Mouse (Mus musculus) MEL-GATA-1-ER (cell line): Measurements from ENCODE around the gene Slc23a2.

ENCODE experiments used
- DNase-seq: peaks from one replicate; pipeline ENCODE4 v3.0.0-alpha.2; 2012; ENCODE audit warnings: low read depth; ENCODE audit errors: extremely low read depth

Gene Slc23a2

DNA sequence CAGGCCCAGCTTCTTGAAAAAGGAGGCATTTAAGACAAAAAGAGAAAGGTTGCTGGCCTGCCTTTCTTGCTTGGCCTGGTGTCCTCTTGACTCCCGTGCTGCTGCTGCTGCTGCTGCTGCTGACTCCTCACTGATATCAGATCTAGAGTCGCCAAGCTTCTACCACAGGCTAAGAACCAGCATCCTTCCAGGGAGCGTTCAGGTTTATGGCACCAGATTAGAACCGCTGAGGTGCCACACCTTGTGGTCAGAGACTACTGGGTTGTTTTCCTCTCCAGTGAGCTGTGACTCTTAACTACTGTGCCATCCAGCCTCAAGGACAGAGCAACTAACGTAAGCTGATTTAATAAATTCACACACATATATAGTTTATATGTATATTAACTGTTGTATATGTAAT lies 93.1 kb downstream of the Slc23a2 start:
- no peak for DNase-seq

DNA sequence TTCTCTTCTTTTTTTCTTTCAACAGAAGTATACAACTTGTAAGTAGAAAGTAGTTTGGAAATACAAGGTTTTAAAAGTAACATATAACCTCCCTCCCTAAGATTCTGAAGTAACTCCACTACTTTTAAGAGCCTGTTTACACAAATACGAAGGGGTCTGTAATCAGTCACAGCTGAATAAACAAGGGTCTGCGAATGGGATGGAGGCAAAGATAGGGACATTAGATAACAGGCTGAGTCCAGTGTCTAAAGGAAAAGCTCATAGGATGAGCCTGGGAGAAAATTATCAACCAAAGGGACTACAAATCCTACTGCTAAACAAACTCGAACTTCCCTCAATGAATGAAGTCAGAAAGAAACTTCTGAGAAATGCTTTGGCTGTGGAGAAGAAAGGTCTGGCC lies 95.0 kb downstream of the Slc23a2 start:
- no peak for DNase-seq

DNA sequence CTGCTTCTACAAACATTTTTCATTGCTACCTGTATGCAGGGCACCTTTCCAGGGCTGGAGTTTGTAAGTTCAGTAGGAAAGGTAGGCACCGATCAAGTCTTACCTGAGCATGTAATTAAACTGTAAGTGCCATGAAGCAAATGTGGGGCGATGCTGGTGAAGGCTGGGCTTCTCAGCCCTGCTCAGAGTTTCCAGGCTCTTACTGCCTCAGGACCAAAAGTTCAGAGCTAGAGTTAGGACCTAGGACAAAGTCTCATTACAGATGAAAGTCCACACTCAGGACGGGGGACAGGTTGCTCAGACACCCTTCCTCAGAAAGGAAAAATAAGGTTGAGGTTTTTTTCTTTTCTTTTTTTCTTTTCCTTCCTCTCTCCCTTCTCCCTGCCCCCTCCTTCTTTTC lies 95.4 kb downstream of the Slc23a2 start:
- DNase-seq, result no peak

DNA sequence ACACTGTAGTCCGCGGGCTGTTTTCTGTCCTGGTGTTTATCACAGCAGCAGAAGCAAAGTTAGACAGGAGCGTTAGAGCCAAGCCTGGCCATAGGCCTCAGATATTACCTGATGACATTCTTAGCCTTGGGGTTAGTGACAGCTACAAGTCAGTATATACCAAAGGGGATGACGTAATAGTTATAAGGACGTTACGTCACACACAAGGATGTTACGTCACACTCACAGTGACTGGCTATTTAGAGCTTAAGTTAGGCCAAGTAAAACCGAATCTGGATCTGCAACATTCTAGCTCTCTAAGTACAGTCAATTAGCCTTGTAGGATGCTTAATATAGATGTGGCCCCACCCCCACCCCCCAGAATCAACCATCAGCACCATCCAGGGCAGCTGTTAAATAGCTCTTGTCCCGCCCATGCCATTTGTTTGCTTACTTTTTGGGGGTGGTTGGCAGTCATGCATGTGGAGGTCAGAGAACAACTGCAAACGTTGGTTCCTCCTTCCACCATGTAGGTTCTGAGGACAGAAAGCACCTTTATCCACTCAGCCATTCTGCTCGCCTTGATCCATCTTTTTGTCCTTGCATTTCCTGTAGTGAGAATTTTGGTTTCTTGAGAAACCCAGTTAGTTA lies 96.7 kb downstream of the Slc23a2 start:
- no peak for DNase-seq

DNA sequence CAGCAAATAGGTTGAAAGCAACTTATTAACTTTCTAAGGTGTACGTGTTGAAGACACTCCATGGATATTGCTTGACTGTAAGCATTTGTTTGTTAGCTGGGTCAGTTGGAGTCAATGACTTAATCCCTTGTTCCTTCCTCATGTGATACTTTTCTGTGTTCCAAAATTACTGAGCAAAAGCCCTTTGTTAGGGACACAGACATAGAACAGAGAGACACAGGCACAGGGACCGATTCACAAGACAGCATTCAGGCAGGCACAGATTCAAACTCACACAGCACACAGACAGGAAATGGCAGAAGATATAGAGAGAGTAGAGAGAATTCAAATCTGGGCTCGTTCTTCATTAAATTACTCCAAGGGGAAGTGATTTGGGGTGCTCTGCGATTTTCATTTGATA lies 97.5 kb downstream of the Slc23a2 start:
- no peak for DNase-seq

DNA sequence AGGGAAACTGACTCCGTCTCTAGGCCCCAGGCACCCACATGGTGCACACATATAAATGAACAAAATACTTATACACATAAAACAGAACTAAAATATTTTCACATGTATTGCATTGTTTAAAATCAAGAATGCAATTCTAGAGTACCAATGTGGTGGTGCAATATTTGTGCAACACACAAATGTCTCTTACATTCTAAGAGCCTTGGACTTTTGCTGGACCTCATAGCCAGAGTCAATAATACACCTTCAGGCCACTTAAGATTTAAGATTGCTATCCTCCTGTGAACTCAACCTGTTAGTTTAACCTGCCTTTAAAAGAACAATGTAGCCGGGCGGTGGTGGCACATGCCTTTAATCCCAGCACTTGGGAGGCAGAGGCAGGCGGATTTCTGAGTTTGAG lies 98.2 kb downstream of the Slc23a2 start:
- no peak for DNase-seq

DNA sequence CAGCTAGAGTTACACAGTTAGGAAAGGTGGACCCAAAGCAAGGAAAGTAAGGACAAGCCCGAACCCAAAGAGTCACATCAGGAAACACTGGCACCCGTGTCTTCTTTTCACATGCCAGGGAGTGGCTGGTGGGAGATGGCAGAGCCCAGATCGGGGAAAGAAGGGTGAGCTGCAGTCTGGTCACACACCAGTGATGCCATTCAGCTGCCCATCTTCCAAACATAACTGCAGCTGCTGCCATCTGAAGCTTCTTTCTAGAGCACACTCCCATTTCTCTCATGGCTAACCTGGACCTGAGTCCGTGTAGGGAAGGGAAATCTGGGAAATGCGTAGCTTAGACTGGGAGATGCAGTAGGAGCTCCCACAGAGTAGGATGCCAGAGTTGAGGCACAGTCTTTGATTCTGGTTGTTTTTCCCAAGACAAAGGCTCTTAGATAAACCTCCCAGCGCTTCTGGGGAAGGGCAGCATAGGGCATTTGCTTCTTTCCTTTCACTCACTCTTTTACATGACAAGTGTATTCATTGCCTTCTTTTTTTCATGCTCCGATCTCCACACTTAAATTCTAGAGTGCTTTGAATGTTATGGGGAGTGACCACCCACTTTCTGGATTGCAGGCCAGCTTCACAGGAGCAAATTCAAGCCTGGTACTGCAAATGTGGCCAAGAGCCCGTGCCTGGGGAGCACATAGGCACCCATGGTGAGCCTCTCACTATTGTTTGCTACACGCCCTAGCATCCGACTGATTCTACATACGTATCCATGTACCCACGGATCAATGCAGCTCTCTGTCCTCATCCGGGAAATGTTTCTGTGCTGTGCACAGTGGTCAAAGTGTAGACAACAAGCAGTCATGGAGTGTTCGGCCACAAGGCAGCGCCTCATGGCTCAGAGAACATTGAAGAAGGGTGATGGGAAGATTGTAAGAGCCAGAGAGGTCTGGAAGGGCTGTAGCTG lies 100.3 kb downstream of the Slc23a2 start:
- DNase-seq, result no peak

DNA sequence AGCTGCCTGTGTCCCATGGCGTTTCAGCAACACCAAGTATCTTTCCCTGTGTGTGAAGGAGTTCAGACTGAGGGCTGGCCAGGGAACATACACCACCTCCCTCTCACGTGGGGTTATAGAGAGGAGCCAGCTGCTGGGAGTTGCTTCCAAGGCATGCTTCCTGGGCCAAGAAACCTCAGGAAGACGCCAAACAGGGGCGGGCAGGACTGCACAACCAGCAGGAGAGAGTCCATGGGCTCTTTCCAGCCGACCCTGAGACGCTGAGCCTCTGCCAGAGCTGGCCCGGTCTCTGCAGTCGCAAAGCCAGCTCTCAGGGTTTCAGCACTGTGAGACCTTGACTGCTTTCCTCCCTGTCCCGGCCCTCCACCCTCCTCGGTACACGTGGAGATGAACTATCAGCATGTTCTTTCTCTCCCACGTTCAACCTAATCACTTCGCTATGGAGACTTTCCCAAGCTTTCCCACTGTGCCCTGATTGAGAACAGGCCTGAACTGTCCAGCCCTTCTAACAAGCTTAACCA lies 101.7 kb downstream of the Slc23a2 start:
- DNase-seq, result no peak

DNA sequence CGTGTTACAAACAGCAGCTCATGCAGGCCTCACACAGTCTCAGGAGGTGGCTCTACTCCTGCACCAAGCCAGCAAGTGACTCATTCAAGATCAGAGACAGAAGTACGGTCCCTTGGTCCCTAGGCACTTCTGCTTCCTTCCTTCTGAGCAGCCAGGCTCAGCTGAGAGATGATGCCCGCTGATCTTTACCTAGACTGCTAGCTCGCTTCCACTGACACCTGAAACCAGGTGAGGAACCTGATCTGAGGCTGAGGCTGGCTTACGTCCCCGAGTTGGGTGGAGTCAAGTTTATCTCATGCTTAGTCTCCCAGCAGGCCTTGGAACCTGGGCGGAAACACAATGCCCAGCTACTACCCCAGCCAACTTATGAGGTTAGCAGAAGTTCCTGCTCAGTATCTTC lies 105.0 kb downstream of the Slc23a2 start:
- no peak for DNase-seq

DNA sequence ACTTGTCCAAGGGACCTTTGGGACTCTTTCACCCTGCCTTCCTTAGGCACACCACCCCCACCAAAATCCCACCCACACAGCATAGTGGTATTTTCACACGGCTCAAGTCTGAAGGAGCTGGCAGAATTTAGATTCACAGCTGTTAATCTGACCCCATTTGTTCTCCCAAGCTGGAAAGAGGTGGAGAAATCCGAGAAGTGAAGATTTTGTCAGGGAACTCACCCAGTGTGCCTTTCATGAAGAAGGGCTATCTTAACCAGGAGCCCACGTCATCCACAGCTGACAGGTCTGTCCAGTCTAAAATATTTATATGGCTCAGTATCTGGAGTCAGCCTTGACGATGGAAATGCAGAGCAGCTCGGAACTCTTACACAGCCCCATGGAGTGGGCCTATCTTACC lies 108.6 kb downstream of the Slc23a2 start:
- DNase-seq, result no peak

DNA sequence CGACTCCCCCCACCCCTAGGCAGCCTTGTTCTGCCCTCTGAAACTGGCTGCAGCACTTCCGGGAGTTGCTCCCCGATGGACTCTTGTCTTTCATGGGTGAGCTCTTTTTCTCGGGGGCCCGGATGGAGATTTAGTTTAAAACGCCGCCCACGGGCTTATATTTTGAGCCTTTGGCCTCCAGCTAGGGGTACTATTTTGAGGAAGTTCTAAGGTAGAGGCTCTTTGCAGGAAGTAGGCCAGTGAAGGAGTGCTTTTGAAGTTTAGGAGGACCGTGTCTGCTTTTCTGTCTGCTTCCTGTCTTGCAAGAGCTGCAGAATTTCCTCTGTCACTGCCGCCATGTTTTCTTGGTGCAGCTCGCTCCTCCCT lies 109.5 kb downstream of the Slc23a2 start:
- peak; percentile 80 for DNase-seq

DNA sequence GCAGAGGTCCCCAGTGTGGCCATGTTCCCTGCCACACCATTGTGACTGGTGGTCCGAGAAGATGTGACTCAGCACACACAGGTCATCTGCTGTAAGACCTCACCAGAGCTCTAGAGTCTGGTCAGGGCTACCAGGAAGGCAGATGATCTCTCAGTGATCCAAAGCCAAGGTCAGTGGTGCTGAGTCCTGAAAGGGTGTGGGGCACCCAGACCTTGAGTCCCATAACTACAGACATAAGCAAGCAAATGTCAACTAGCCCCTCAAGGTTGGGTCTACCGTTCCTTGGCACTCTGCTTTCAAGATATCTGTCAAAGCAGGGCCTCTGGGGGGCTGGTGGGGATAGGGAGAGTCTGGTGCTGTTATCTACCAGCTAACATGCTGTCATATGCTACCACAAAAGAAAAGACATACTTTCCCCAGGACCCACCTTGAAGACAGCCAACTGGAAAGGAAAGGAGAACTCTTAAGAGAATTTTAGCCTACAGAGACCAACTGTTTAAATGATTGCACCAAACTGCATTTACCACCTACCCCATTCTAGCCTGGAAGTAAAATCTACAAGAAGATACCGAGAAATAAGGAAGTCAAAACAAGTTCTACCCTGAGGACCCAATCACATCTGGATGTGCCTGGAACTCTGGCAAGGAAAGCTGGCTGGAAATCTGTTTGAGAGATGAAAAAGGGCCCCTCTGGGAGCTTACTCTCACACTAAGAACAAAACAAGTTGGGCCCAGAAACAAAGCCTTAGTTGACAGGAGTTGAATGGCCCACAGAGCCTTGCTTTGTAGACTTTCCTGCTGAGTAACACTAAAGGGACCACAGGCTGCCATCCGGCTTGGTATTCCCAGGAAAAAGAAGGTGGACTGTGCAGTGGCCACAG lies 110.1 kb downstream of the Slc23a2 start:
- DNase-seq, result peak; percentile 53

DNA sequence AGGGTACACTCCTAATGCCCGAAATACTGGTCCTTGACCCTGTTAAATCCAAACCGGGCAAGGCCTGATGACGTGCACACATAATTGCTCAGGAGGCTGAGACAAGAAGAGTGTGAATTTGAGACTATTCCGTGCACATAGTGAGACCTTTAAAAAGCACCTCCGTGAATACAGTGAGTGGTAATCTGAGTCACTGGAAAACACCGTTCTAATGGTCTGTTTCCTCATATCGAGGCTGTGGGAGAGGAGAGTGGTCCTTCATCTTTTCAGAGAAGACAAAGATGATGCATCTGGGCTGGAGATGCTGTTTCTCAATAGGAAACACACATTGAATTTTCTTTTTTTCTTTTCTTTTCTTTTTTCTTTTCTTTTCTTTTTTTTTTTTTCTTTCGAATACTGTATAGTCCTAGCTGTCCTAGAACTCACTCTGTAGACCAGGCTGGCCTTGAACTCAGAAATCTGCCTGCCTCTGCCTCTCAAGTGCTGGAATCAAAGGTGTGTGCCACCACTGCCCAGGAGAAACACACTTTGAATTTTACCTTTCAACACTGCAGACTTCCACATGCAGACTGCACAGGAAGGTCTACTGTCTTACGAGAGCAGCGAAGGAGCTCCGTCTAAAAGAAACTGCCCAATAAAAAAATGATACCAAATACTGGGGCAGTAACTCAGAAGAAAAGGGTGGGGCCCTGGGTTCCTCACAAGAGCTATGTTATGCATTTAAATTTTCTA lies 113.4 kb downstream of the Slc23a2 start:
- no peak for DNase-seq

DNA sequence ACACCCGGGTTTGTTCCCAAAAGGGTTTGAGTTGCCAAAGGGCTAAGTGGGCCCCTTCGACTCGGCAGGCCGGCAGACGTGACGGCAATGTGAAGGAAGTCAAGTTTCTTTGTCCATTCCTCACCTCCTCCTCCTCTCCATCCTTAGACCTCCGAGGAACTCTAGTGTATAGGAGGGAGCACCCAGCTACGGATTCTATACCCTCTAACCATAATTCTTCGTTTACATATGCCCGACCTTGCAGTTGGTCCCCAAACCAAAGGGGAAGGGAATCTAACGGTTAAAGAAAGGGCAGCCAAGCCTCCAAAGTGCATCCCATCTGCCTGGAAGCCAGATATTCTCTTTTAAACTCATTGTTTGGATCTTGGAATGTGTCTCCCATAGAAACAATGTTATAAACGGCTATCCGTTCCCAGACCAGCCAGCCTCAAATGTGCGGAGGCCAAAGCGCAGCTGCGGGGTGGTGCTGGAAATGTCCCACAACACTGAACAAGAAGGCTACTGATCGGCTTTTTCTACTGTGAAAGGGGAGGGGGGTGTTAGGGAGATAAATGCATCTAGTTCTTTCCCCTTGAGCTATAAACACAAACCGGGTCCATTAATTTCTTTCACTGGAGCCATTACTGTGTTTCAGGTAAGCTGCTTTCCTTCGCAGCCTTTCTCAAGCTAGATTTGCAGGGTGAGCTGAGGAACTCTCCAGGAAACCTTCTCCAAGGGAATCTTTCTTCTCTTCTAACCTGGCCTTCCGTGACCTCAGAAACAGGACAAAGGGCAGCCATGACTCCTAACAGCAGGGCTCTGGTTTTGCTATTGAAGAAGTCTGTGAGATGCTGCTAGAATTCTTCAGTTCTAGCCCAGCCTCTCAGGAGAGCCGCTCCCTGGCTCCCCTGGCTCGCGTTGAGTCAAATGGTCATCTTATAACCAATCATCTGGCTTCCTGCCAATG lies 114.2 kb downstream of the Slc23a2 start:
- no peak for DNase-seq

DNA sequence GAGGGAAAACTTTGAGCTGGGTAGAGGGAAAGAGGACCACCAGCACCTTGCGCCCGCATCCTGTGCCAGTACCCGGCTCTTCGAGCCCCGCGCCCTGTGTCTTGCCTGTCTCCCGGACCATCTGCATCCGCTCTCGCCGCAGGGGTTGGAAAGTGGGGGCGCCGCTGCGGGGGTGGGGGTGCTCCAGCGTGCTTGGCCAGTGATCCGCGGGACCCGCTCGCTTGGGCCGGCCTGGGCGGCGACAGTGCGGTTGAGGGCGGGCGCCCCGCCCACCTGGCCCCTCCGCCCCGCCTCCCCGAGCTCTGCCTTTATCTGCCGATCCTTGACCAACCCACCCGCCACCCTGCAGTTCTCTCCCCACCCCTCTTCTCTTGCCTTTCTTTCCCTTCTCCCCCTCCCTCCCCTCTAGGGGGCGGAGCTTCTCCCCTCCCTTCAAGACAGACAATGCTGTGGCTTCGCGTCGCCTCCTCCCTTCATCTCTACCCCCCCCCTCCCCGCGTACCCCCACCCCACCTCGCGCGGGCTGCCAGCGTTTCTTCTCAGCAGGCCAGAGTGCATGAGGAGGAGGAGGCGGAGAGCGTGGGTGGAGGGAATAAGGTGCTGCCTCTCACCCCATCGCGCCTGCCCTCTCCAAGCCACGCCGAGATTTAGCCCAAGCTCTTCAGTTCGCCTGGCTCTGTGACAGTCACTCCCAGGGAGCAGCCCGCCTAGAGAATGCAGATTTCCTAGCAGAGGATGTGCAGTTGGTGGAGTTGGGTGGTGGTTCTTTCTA lies 115.1 kb downstream of the Slc23a2 start, which contains the start of gene Rassf2:
TSS of gene Rassf2 (minus strand) at position 613 of the 772 bp plus-strand sequence.
- peak; percentile 65 for DNase-seq

DNA sequence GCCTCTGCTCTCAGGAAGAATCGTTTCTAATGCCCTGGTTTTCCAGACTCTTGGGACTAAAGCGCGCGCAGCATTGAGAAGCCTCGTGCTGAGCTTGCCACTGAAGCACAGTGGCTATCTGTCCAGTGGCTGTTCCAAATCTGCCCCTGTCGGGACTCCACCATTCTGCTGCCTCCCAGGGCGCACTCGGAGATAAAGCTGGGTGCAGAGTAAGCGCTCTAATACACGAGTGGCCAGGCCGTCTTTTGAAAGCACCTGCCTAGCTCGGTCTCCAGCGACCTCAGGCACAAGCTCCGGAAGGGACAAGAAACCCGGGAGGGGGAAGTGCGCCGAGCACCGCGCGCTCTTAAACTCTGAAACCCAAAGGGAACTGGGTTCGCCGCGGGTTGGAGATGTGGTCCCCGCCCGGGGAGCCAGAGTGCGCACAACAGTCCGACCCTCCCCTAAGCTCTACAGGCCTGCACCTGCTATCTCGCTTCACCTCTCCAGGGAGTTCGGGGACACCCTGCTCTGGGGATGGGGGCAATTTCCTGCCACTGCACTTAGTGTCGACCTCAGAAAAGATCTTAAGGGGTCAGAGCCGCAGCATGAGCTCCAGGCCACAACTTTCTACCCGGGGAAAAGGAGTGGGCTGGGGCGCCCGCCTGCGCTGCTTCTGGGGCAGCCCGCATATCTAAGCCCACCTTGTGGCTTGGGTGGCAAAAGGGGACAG lies 115.9 kb downstream of the Slc23a2 start:
- DNase-seq, result no peak

DNA sequence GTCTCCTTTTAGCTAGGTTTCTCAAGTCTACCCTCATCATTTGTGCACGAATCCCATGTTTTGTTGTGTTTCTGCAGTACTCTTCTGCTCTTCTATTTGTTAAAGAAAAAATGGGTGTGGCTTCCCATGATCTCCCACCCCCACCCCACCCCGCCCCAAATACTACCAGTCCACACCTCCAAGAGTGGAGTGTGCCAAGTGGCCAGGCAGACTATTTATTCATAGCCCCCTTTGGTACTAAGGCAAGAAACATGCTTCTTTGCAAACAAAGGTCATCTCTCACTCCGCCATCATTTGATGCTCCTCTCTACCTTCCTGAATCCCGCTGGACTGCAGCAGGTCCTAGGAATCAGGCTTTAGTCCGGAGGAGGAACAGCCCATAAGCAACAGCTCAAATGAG lies 116.8 kb downstream of the Slc23a2 start:
- no peak for DNase-seq

DNA sequence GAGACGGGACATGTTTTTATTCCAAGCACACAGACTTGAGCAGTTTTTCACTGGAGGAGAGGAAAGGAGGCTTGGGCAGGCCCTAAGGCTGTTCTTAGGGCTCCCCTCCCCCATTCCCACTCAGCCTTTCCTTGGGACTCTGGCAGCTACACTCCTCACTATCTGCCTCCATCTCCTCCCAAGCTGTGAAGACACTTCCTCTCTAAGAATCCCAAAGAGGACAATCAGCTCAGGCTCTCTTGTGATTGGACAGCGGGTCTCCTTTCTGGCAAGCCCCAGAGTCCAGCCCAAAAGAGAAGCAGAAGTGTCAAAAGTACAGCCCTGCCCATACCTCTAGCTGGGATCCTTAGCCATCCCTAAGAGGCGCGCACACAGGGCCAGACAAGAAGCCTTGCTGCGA lies 117.5 kb downstream of the Slc23a2 start:
- DNase-seq, result peak; percentile 73
